Mouse (Mus musculus): ENCODE measurements at regions not wholly inside any gene's neighbourhood (a gene's known extent, or its start where the extent isn't known, plus 50 kb on each side); places are given as distances from the start of the nearest gene placed in this dataset.

- Histone ChIP-seq H3K27me3 (ENCODE audit: insufficient read depth, low read length) (peaks cover 36% of the 10 kb centered on the region; the same call in 1 of the 2 replicates), H3K9me3 (ENCODE audit: low read length) (no peaks in the 10 kb centered on the region), H3K9ac (replicated peaks; ENCODE audit: low read length) (no peak overlapping the region), H3K4me2 (replicated peaks; ENCODE audit: low read depth, low read length) (no peak overlapping the region), H3K4me3 (ENCODE audit: low read length) (no peak overlapping the region), H3K4me1 (ENCODE audit: insufficient read depth, low read length) (peaks cover 36% of the 10 kb centered on the region), H3K27ac (ENCODE audit: low read length) (peak overlapping the region; percentile 50), H3K36me3 (ENCODE audit: insufficient read depth, low read length) (no peaks in the 10 kb centered on the region)
- WGBS = 51% methylated on average over 5 of the region's 5 CpGs
- peak; percentile 67 for ATAC-seq (ENCODE audit: low FRiP score, low TSS enrichment)
These were observed 145.1 kb downstream of the Efnb1 start for GRCm38 (mm10) chrX:99280991-99281390.

GRCm38 (mm10) chrX:99280543-99280942, 144.6 kb downstream of the Efnb1 start:
- peak; percentile 66 for ATAC-seq (ENCODE audit: low FRiP score, low TSS enrichment)
- peak overlapping the region; percentile 50 for H3K27ac ChIP-seq (ENCODE audit: low read length)
- H3K9ac ChIP-seq (replicated peaks; ENCODE audit: low read length) = no peak overlapping the region
- H3K4me1 ChIP-seq (ENCODE audit: insufficient read depth, low read length) = peaks cover 31% of the 10 kb centered on the region
- H3K36me3 ChIP-seq (ENCODE audit: insufficient read depth, low read length) = no peaks in the 10 kb centered on the region
- H3K9me3 ChIP-seq (ENCODE audit: low read length) = no peaks in the 10 kb centered on the region
- H3K4me3 ChIP-seq (ENCODE audit: low read length) = no peak overlapping the region
- 48% methylated on average over 5 of the region's 5 CpGs for WGBS
- H3K4me2 ChIP-seq (replicated peaks; ENCODE audit: low read depth, low read length) = no peak overlapping the region
- peaks cover 33% of the 10 kb centered on the region; the same call in 1 of the 2 replicates for H3K27me3 ChIP-seq (ENCODE audit: insufficient read depth, low read length)

GRCm38 (mm10) chrX:99275536-99275935, 139.6 kb downstream of the Efnb1 start:
- no peaks in the 10 kb centered on the region for H3K9me3 ChIP-seq (ENCODE audit: low read length)
- no peaks in the 10 kb centered on the region for H3K36me3 ChIP-seq (ENCODE audit: insufficient read depth, low read length)
- WGBS = 52% methylated on average over 5 of the region's 5 CpGs
- H3K27ac ChIP-seq (ENCODE audit: low read length) = no peak overlapping the region
- 0 out of 2 replicates have a peak, but pooled peaks cover 1% of the 10 kb centered on the region for H3K4me1 ChIP-seq (ENCODE audit: insufficient read depth, low read length)
- H3K9ac ChIP-seq (replicated peaks; ENCODE audit: low read length) = no peak overlapping the region
- ATAC-seq (ENCODE audit: low FRiP score, low TSS enrichment) = no peak
- H3K4me2 ChIP-seq (replicated peaks; ENCODE audit: low read depth, low read length) = no peak overlapping the region
- H3K4me3 ChIP-seq (ENCODE audit: low read length) = no peak overlapping the region
- H3K27me3 ChIP-seq (ENCODE audit: insufficient read depth, low read length) = peaks cover 33% of the 10 kb centered on the region; the same call in 1 of the 2 replicates

- Histone ChIP-seq H3K9ac (replicated peaks; ENCODE audit: low read length) (no peak overlapping the region), H3K4me3 (ENCODE audit: low read length) (no peak overlapping the region), H3K9me3 (ENCODE audit: low read length) (0 out of 2 replicates have a peak, but pooled peaks cover 5% of the 10 kb centered on the region), H3K4me1 (ENCODE audit: insufficient read depth, low read length) (no peaks in the 10 kb centered on the region), H3K27me3 (ENCODE audit: insufficient read depth, low read length) (peaks cover 18% of the 10 kb centered on the region; the same call in 1 of the 2 replicates), H3K36me3 (ENCODE audit: insufficient read depth, low read length) (no peaks in the 10 kb centered on the region), H3K4me2 (replicated peaks; ENCODE audit: low read depth, low read length) (no peak overlapping the region), H3K27ac (ENCODE audit: low read length) (no peak overlapping the region)
- 69% methylated on average over 3 of the region's 3 CpGs for WGBS
- 0 out of 2 replicates have a peak, but pooled peaks have one; percentile 35 for ATAC-seq (ENCODE audit: low FRiP score, low TSS enrichment)
These were observed 136.0 kb downstream of the Efnb1 start for GRCm38 (mm10) chrX:99271908-99272307.

- Histone ChIP-seq H3K9me3 (ENCODE audit: low read length) (no peaks in the 10 kb centered on the region), H3K27me3 (ENCODE audit: insufficient read depth, low read length) (peaks cover 28% of the 10 kb centered on the region; the same call in 1 of the 2 replicates), H3K4me3 (ENCODE audit: low read length) (no peak overlapping the region), H3K4me1 (ENCODE audit: insufficient read depth, low read length) (no peaks in the 10 kb centered on the region), H3K9ac (replicated peaks; ENCODE audit: low read length) (no peak overlapping the region), H3K27ac (ENCODE audit: low read length) (no peak overlapping the region), H3K36me3 (ENCODE audit: insufficient read depth, low read length) (no peaks in the 10 kb centered on the region), H3K4me2 (replicated peaks; ENCODE audit: low read depth, low read length) (no peak overlapping the region)
- 65% methylated on average over 5 of the region's 5 CpGs for WGBS
- ATAC-seq (ENCODE audit: low FRiP score, low TSS enrichment) = no peak
These were observed 113.2 kb downstream of the Efnb1 start for GRCm38 (mm10) chrX:99249038-99249607.

- H3K4me3 ChIP-seq (ENCODE audit: low read length) = no peak overlapping the region
These were observed 112.3 kb downstream of the Efnb1 start for GRCm38 (mm10) chrX:99248181-99248580.

GRCm38 (mm10) chrX:99246704-99247103, 110.8 kb downstream of the Efnb1 start:
- no peaks in the 10 kb centered on the region for H3K36me3 ChIP-seq (ENCODE audit: insufficient read depth, low read length)
- no peak overlapping the region for H3K4me3 ChIP-seq (ENCODE audit: low read length)
- WGBS = 72% methylated on average over 2 of the region's 2 CpGs
- H3K9me3 ChIP-seq (ENCODE audit: low read length) = no peaks in the 10 kb centered on the region
- no peak for ATAC-seq (ENCODE audit: low FRiP score, low TSS enrichment)
- H3K4me2 ChIP-seq (replicated peaks; ENCODE audit: low read depth, low read length) = no peak overlapping the region
- H3K4me1 ChIP-seq (ENCODE audit: insufficient read depth, low read length) = no peaks in the 10 kb centered on the region
- H3K27me3 ChIP-seq (ENCODE audit: insufficient read depth, low read length) = peaks cover 23% of the 10 kb centered on the region; the same call in 1 of the 2 replicates
- no peak overlapping the region for H3K9ac ChIP-seq (replicated peaks; ENCODE audit: low read length)
- no peak overlapping the region for H3K27ac ChIP-seq (ENCODE audit: low read length)

More at GRCm38 (mm10) chrX:99248181-99248580, 112.3 kb downstream of the Efnb1 start:
- Histone ChIP-seq H3K27me3 (ENCODE audit: insufficient read depth, low read length) (peaks cover 30% of the 10 kb centered on the region; the same call in 1 of the 2 replicates), H3K27ac (ENCODE audit: low read length) (no peak overlapping the region), H3K4me2 (replicated peaks; ENCODE audit: low read depth, low read length) (no peak overlapping the region), H3K9ac (replicated peaks; ENCODE audit: low read length) (no peak overlapping the region), H3K4me1 (ENCODE audit: insufficient read depth, low read length) (no peaks in the 10 kb centered on the region), H3K36me3 (ENCODE audit: insufficient read depth, low read length) (no peaks in the 10 kb centered on the region), H3K9me3 (ENCODE audit: low read length) (no peaks in the 10 kb centered on the region)
- no peak for ATAC-seq (ENCODE audit: low FRiP score, low TSS enrichment)
- 83% methylated on average over 5 of the region's 5 CpGs for WGBS

- Histone ChIP-seq H3K27me3 (ENCODE audit: insufficient read depth, low read length) (peaks cover 29% of the 10 kb centered on the region; the same call in 1 of the 2 replicates), H3K9me3 (ENCODE audit: low read length) (no peaks in the 10 kb centered on the region), H3K36me3 (ENCODE audit: insufficient read depth, low read length) (no peaks in the 10 kb centered on the region), H3K9ac (replicated peaks; ENCODE audit: low read length) (no peak overlapping the region), H3K4me2 (replicated peaks; ENCODE audit: low read depth, low read length) (no peak overlapping the region), H3K27ac (ENCODE audit: low read length) (no peak overlapping the region), H3K4me1 (ENCODE audit: insufficient read depth, low read length) (0 out of 2 replicates have a peak, but pooled peaks cover 2% of the 10 kb centered on the region), H3K4me3 (ENCODE audit: low read length) (no peak overlapping the region)
- 89% methylated on average over 8 of the region's 8 CpGs for WGBS
- no peak for ATAC-seq (ENCODE audit: low FRiP score, low TSS enrichment)
These were observed 110.1 kb downstream of the Efnb1 start for GRCm38 (mm10) chrX:99246051-99246450.

GRCm38 (mm10) chrX:99245541-99245940, 109.6 kb downstream of the Efnb1 start:
- no peaks in the 10 kb centered on the region for H3K9me3 ChIP-seq (ENCODE audit: low read length)
- no peak overlapping the region for H3K27ac ChIP-seq (ENCODE audit: low read length)
- peaks cover 28% of the 10 kb centered on the region; the same call in 1 of the 2 replicates for H3K27me3 ChIP-seq (ENCODE audit: insufficient read depth, low read length)
- 94% methylated on average over 3 of the region's 3 CpGs for WGBS
- no peak for ATAC-seq (ENCODE audit: low FRiP score, low TSS enrichment)
- no peak overlapping the region for H3K9ac ChIP-seq (replicated peaks; ENCODE audit: low read length)
- 0 out of 2 replicates have a peak, but pooled peaks cover 2% of the 10 kb centered on the region for H3K4me1 ChIP-seq (ENCODE audit: insufficient read depth, low read length)
- no peak overlapping the region for H3K4me3 ChIP-seq (ENCODE audit: low read length)
- no peaks in the 10 kb centered on the region for H3K36me3 ChIP-seq (ENCODE audit: insufficient read depth, low read length)
- no peak overlapping the region for H3K4me2 ChIP-seq (replicated peaks; ENCODE audit: low read depth, low read length)

- no peak overlapping the region for H3K4me2 ChIP-seq (replicated peaks; ENCODE audit: low read depth, low read length)
- H3K4me3 ChIP-seq (ENCODE audit: low read length) = no peak overlapping the region
- no peak for ATAC-seq (ENCODE audit: low FRiP score, low TSS enrichment)
- 0 out of 2 replicates have a peak, but pooled peaks cover 2% of the 10 kb centered on the region for H3K4me1 ChIP-seq (ENCODE audit: insufficient read depth, low read length)
- H3K36me3 ChIP-seq (ENCODE audit: insufficient read depth, low read length) = no peaks in the 10 kb centered on the region
- peaks cover 26% of the 10 kb centered on the region; the same call in 1 of the 2 replicates for H3K27me3 ChIP-seq (ENCODE audit: insufficient read depth, low read length)
- whole genome bisulfite sequencing = 86% methylated on average over 5 of the region's 5 CpGs
- H3K9ac ChIP-seq (replicated peaks; ENCODE audit: low read length) = no peak overlapping the region
- H3K27ac ChIP-seq (ENCODE audit: low read length) = no peak overlapping the region
- H3K9me3 ChIP-seq (ENCODE audit: low read length) = no peaks in the 10 kb centered on the region
These were observed 107.3 kb downstream of the Efnb1 start for GRCm38 (mm10) chrX:99243251-99243650.
